Mouse (Mus musculus): ENCODE measurements around the gene Lrig1.

DNA sequence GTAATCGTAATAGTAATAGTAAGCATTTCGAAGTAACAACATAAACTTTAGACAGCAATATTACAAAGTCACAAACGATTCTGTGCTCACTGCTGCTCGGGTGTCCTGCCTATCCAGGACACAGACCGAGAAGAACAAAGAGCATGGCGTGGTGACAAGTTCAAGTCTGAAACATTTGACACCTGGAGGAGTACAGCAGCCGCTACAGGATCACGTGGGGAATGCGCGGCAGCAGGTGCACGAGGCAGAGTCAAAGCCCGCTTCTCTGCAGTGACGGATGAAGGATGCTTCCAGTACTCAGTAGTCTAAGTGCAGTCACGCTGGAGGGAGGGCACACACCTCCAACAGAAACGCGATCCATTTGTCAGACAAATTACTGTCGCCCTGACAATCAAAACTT is 48.4 kb downstream of the Lrig1 start:
- TF ChIP-seq CTCF (IDR thresholded peaks at IDR 0.05; ENCODE audit: control insufficient read depth, insufficient read depth, low read length) (no peak), POLR2A (IDR thresholded peaks at IDR 0.05; ENCODE audit: borderline replicate concordance, control insufficient read depth, low read depth, low read length) (no peak)

All from bone marrow, adult 2 months (tissue).